Mouse (Mus musculus): ENCODE data around the gene Rab12. TPM values are rescaled to one million over a fixed set of nuclear protein-coding genes. Genes with fewer than 3 reads are reported as not detected.
A peak's percentile ranks its signal among the peaks of the same experiment; 100 is the strongest.

Gene Rab12
- 39.0 and 48.6 TPM in 2 replicates for polyA plus RNA-seq (2015; fragmentation: Nextera tagmentation; extraction: Ambion mirVana)

- peak; percentile 94 for ATAC-seq (replicated peaks; ENCODE audit: extremely low read depth, insufficient read depth, low FRiP score)
- 0 out of 2 replicates have a peak, but pooled peaks cover 2% of the 10 kb centered on the region for H3K9me3 ChIP-seq (replicated peaks; ENCODE audit: control insufficient read depth, low read length)
- WGBS, result 7% methylated on average over 53 of the region's 71 CpGs
- H3K4me1 ChIP-seq (ENCODE audit: control insufficient read depth, insufficient read depth, low read length), result peaks cover 11% of the 10 kb centered on the region
- peak within 1 kb of the TSS; percentile 93 for H3K4me2 ChIP-seq (ENCODE audit: low read depth, low read length)
- H3K4me3 ChIP-seq (ENCODE audit: low read length), result peak within 1 kb of the TSS; percentile 98
- H3K36me3 ChIP-seq (ENCODE audit: control insufficient read depth, insufficient read depth), result no peaks in the 10 kb centered on the region
- H3K27me3 ChIP-seq (ENCODE audit: control insufficient read depth, insufficient read depth, low read length), result no peaks in the 10 kb centered on the region
- peak within 1 kb of the TSS; percentile 99 for H3K9ac ChIP-seq (ENCODE audit: low read length)
- no peak within 1 kb of the TSS; the same call in none of the 2 replicates for H3K27ac ChIP-seq (ENCODE audit: low read length)
Measured at GRCm38 (mm10) chr17:66519554-66520553, at the start of gene Rab12. Rab12 (minus strand) TSS chr17:66519729.

GRCm38 (mm10) chr17:66564213-66564612 lies 44.7 kb upstream of the Rab12 start:
- H3K9ac ChIP-seq (ENCODE audit: low read length), result no peak overlapping the region
- H3K9me3 ChIP-seq (replicated peaks; ENCODE audit: control insufficient read depth, low read length), result peaks cover 5% of the 10 kb centered on the region; the same call in 1 of the 2 replicates
- ATAC-seq (replicated peaks; ENCODE audit: extremely low read depth, insufficient read depth, low FRiP score), result peak; percentile 60
- H3K27ac ChIP-seq (ENCODE audit: low read length), result no peak overlapping the region
- H3K4me3 ChIP-seq (ENCODE audit: low read length), result no peak overlapping the region
- WGBS, result 39% methylated on average over 7 of the region's 7 CpGs
- no peaks in the 10 kb centered on the region for H3K27me3 ChIP-seq (ENCODE audit: control insufficient read depth, insufficient read depth, low read length)
- H3K36me3 ChIP-seq (ENCODE audit: control insufficient read depth, insufficient read depth), result no peaks in the 10 kb centered on the region
- no peak overlapping the region for H3K4me2 ChIP-seq (ENCODE audit: low read depth, low read length)
- H3K4me1 ChIP-seq (ENCODE audit: control insufficient read depth, insufficient read depth, low read length), result no peaks in the 10 kb centered on the region

GRCm38 (mm10) chr17:66563551-66563950 lies 44.0 kb upstream of the Rab12 start:
- no peaks in the 10 kb centered on the region for H3K4me1 ChIP-seq (ENCODE audit: control insufficient read depth, insufficient read depth, low read length)
- WGBS, result 50% methylated on average over 1 of the region's 1 CpGs
- no peak overlapping the region for H3K27ac ChIP-seq (ENCODE audit: low read length)
- H3K36me3 ChIP-seq (ENCODE audit: control insufficient read depth, insufficient read depth), result no peaks in the 10 kb centered on the region
- peaks cover 5% of the 10 kb centered on the region; the same call in 1 of the 2 replicates for H3K9me3 ChIP-seq (replicated peaks; ENCODE audit: control insufficient read depth, low read length)
- ATAC-seq (replicated peaks; ENCODE audit: extremely low read depth, insufficient read depth, low FRiP score), result no peak
- H3K27me3 ChIP-seq (ENCODE audit: control insufficient read depth, insufficient read depth, low read length), result no peaks in the 10 kb centered on the region
- no peak overlapping the region for H3K4me3 ChIP-seq (ENCODE audit: low read length)
- no peak overlapping the region for H3K4me2 ChIP-seq (ENCODE audit: low read depth, low read length)
- H3K9ac ChIP-seq (ENCODE audit: low read length), result no peak overlapping the region

DNA sequence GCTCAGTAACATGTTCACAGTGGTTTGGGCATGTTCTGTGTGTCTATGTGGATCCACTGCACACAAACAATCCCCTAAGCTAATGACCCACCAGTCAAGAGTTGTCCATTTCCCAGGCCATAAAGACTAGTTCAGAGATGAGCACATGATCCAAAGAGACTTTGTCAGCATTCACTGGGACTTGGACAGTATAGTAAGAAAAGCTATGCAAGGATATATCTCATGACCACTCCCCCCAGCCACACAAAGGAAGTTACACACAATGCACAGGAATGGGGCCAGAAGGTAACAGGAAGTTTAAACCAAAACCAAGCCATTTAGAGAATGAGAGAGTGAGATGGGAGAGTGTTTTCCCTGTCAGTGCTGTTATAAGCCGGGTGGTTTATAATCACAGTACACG lies 41.9 kb upstream of the Rab12 start:
- Histone ChIP-seq H3K4me3 (ENCODE audit: low read length) (no peak overlapping the region), H3K27ac (ENCODE audit: low read length) (peak overlapping the region; percentile 54; the same call in 1 of the 2 replicates), H3K27me3 (ENCODE audit: control insufficient read depth, insufficient read depth, low read length) (no peaks in the 10 kb centered on the region), H3K36me3 (ENCODE audit: control insufficient read depth, insufficient read depth) (no peaks in the 10 kb centered on the region), H3K4me2 (ENCODE audit: low read depth, low read length) (no peak overlapping the region), H3K9ac (ENCODE audit: low read length) (no peak overlapping the region), H3K4me1 (ENCODE audit: control insufficient read depth, insufficient read depth, low read length) (no peaks in the 10 kb centered on the region), H3K9me3 (replicated peaks; ENCODE audit: control insufficient read depth, low read length) (peaks cover 5% of the 10 kb centered on the region; the same call in 1 of the 2 replicates)
- WGBS, result 59% methylated on average over 2 of the region's 2 CpGs
- no peak for ATAC-seq (replicated peaks; ENCODE audit: extremely low read depth, insufficient read depth, low FRiP score)

DNA sequence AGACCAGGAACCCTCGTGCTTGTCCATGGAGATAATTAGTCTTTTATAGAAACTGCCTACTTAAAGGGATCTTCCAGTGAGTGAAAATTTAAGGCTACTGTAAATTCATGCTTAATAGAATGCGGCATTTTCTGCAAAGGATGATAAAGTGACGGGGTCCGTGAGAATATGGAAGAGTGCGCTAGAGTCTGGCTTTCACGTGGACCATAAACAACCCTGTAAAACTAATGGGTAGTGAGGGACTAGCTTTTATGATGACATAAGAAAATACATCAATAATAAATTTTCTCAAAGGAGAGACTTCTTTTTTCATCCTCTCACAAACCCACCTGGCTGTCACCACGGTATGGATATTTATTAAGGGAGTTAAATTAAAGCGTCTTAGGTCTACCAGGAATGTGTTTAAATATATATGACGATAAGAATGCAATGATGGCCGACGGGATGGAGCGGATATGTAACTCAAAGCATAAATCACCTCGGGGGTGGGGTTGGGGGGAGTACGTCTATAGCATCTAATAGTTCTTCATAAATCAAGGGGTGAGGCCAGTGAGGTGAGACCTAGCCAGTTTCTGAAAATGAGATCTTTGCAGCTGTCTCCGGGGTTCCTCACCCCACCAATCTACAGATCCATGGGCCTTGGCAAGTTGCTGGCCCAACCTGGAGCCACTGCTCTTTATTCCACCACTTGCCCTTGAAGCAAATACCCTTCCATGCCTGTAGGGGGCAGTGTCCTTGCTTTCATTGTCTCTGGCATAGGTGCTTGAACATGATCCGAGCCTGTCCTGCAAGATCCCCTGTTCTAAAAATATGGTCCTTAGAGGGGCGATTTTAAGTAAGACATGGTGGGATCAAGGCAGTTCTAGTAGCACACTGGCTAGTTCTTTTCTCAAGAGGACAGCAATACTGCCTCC lies 39.1 kb upstream of the Rab12 start:
- no peaks in the 10 kb centered on the region for H3K27me3 ChIP-seq (ENCODE audit: control insufficient read depth, insufficient read depth, low read length)
- no peaks in the 10 kb centered on the region for H3K4me1 ChIP-seq (ENCODE audit: control insufficient read depth, insufficient read depth, low read length)
- 85% methylated on average over 17 of the region's 17 CpGs for WGBS
- no peak overlapping the region for H3K4me3 ChIP-seq (ENCODE audit: low read length)
- H3K36me3 ChIP-seq (ENCODE audit: control insufficient read depth, insufficient read depth), result no peaks in the 10 kb centered on the region
- H3K4me2 ChIP-seq (ENCODE audit: low read depth, low read length), result no peak overlapping the region
- H3K9ac ChIP-seq (ENCODE audit: low read length), result no peak overlapping the region
- ATAC-seq (replicated peaks; ENCODE audit: extremely low read depth, insufficient read depth, low FRiP score), result no peak
- no peaks in the 10 kb centered on the region for H3K9me3 ChIP-seq (replicated peaks; ENCODE audit: control insufficient read depth, low read length)
- H3K27ac ChIP-seq (ENCODE audit: low read length), result no peak overlapping the region

- Histone ChIP-seq H3K4me2 (ENCODE audit: low read depth, low read length) (no peak overlapping the region), H3K9ac (ENCODE audit: low read length) (no peak overlapping the region), H3K36me3 (ENCODE audit: control insufficient read depth, insufficient read depth) (no peaks in the 10 kb centered on the region), H3K9me3 (replicated peaks; ENCODE audit: control insufficient read depth, low read length) (peaks cover 2% of the 10 kb centered on the region; the same call in 1 of the 2 replicates), H3K4me1 (ENCODE audit: control insufficient read depth, insufficient read depth, low read length) (no peaks in the 10 kb centered on the region), H3K4me3 (ENCODE audit: low read length) (no peak overlapping the region), H3K27ac (ENCODE audit: low read length) (no peak overlapping the region), H3K27me3 (ENCODE audit: control insufficient read depth, insufficient read depth, low read length) (no peaks in the 10 kb centered on the region)
- WGBS, result 82% methylated on average over 4 of the region's 4 CpGs
- no peak for ATAC-seq (replicated peaks; ENCODE audit: extremely low read depth, insufficient read depth, low FRiP score)
Measured at GRCm38 (mm10) chr17:66552690-66553089, 33.2 kb upstream of the Rab12 start.

DNA sequence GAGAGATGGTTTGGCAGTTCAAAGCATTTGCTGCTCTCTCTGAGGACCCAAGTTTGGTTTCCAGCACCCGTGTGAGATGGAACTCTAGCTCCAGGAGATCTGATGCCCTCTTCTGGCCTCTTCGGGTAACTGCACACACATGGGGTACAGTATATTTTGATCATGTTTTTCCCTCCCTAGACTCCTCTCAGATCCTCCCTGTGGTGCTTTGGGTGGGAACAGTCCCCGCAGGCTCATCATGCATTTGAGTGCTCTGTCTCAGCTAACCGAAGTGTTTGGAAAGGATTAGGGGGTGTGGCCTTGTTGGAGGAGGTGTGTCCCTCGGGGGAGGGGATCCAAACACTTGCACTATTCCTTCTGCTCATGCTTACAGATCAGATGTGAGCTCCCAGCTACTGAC lies 31.0 kb upstream of the Rab12 start:
- H3K4me1 ChIP-seq (ENCODE audit: control insufficient read depth, insufficient read depth, low read length), result no peaks in the 10 kb centered on the region
- no peak overlapping the region for H3K9ac ChIP-seq (ENCODE audit: low read length)
- whole genome bisulfite sequencing, result 89% methylated on average over 5 of the region's 5 CpGs
- ATAC-seq (replicated peaks; ENCODE audit: extremely low read depth, insufficient read depth, low FRiP score), result no peak
- H3K27ac ChIP-seq (ENCODE audit: low read length), result no peak overlapping the region
- H3K9me3 ChIP-seq (replicated peaks; ENCODE audit: control insufficient read depth, low read length), result peaks cover 2% of the 10 kb centered on the region; the same call in 1 of the 2 replicates
- H3K4me2 ChIP-seq (ENCODE audit: low read depth, low read length), result no peak overlapping the region
- H3K36me3 ChIP-seq (ENCODE audit: control insufficient read depth, insufficient read depth), result no peaks in the 10 kb centered on the region
- H3K4me3 ChIP-seq (ENCODE audit: low read length), result no peak overlapping the region
- no peaks in the 10 kb centered on the region for H3K27me3 ChIP-seq (ENCODE audit: control insufficient read depth, insufficient read depth, low read length)

DNA sequence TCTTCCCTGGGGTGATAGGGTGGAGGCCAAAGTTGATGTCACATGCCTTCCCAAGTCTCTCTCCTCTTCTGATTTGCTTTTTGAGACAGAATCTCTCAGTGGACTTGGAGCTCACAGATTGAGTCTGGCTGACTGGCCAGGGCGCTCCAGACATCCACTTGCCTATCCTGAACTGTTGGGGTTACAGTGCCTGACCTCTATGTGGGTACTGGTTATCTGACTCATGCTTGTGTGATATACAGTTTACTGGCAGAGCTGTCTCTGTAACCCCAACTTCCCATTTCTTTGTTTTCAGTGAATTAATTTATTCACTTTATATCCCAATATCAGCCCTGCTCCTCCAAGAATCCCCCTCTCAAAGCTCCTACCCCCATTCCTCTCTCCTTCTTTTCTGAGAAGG lies 12.8 kb upstream of the Rab12 start:
- WGBS, result 78% methylated on average over 1 of the region's 1 CpGs

More for the DNA sequence above, 12.8 kb upstream of the Rab12 start:
- Histone ChIP-seq H3K4me3 (ENCODE audit: low read length) (no peak overlapping the region), H3K9ac (ENCODE audit: low read length) (no peak overlapping the region), H3K4me1 (ENCODE audit: control insufficient read depth, insufficient read depth, low read length) (no peaks in the 10 kb centered on the region), H3K9me3 (replicated peaks; ENCODE audit: control insufficient read depth, low read length) (peaks cover 6% of the 10 kb centered on the region), H3K36me3 (ENCODE audit: control insufficient read depth, insufficient read depth) (no peaks in the 10 kb centered on the region), H3K27me3 (ENCODE audit: control insufficient read depth, insufficient read depth, low read length) (no peaks in the 10 kb centered on the region), H3K27ac (ENCODE audit: low read length) (no peak overlapping the region), H3K4me2 (ENCODE audit: low read depth, low read length) (no peak overlapping the region)
- ATAC-seq (replicated peaks; ENCODE audit: extremely low read depth, insufficient read depth, low FRiP score), result no peak
